Mouse (Mus musculus) megakaryocyte, adult 5-6 weeks (primary cell): ENCODE data around the gene Frat2. TPM values are rescaled to one million over a fixed set of nuclear protein-coding genes. Genes with fewer than 3 reads are reported as not detected.
A peak's percentile ranks its signal among the peaks of the same experiment; 100 is the strongest.

Source experiments
- ATAC-seq: 2 replicates; pipeline ENCODE4 v1.8.0; 2016; ENCODE audit warnings: mild to moderate bottlenecking, inconsistent platforms; ENCODE audit not compliant: poor library complexity, severe bottlenecking
- total RNA-seq, 2 experiments: library from RNA; stranded (forward) in 1 of 2; stranded (reverse) in 1 of 2; fragments of 153-499, 151-499 nt in 1 of 2; fragments of 221-1000, 200-1000 nt in 1 of 2; gene quantifications; 2 replicates each; pipeline versions ENCODE4 v1.2.3 to v1.2.4; 2015 to 2017

Gene Frat2
- total RNA-seq, 2 experiments from 2014 or later, result 9.2 to 9.5 TPM

GRCm38 (mm10) chr19:41846366-41847090 is 1.4 kb downstream of the Frat2 start:
- ATAC-seq, result no peak

GRCm38 (mm10) chr19:41844345-41844744 is 3.6 kb downstream of the Frat2 start:
- ATAC-seq, result no peak

GRCm38 (mm10) chr19:41842706-41843105 is 5.2 kb downstream of the Frat2 start:
- ATAC-seq, result peak; percentile 88

- no peak for ATAC-seq
Observed at GRCm38 (mm10) chr19:41842196-41842595, 5.7 kb downstream of the Frat2 start.

DNA sequence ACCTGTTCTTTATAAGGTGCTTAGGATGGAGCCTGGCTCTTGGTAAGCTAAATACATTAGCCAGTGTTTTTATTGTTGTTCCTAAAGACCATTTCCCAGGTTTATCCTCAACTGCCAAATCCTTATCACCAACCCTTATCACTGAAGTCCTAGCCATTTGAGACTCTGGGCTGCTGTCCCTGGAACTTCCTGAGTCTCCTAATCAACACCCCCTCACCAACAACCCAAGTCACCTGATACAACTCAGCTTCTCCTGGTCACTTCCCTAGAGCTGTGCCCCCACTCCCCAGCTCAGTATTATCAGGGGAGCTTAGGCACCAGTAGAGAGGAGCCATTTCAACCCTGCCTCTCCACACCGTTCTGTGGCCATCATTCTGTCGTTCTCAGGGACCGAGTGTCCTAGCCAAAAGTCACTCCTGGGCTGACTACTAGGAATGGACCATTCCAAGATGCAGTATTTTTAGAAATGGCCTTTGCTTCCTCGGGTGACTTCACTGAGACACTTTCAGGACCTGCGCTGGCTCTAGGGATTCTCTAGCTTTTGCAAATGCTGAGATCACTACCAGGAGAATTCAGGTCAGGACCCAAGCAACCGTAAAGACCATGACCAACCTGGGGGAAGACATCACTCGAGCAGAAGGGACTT is 6.7 kb downstream of the Frat2 start:
- no peak for ATAC-seq

GRCm38 (mm10) chr19:41839685-41840084 is 8.2 kb downstream of the Frat2 start:
- no peak for ATAC-seq

GRCm38 (mm10) chr19:41838808-41839207 is 9.1 kb downstream of the Frat2 start:
- ATAC-seq, result no peak

GRCm38 (mm10) chr19:41837917-41838261 is 10.0 kb downstream of the Frat2 start:
- ATAC-seq, result no peak

- ATAC-seq, result no peak
Observed at GRCm38 (mm10) chr19:41837194-41837916, 10.6 kb downstream of the Frat2 start.

GRCm38 (mm10) chr19:41836719-41837118 is 11.2 kb downstream of the Frat2 start:
- no peak for ATAC-seq

GRCm38 (mm10) chr19:41835816-41836215 is 12.1 kb downstream of the Frat2 start:
- peak; percentile 59; the same call in 1 of the 2 replicates for ATAC-seq

GRCm38 (mm10) chr19:41835407-41835806 is 12.5 kb downstream of the Frat2 start:
- ATAC-seq, result no peak

DNA sequence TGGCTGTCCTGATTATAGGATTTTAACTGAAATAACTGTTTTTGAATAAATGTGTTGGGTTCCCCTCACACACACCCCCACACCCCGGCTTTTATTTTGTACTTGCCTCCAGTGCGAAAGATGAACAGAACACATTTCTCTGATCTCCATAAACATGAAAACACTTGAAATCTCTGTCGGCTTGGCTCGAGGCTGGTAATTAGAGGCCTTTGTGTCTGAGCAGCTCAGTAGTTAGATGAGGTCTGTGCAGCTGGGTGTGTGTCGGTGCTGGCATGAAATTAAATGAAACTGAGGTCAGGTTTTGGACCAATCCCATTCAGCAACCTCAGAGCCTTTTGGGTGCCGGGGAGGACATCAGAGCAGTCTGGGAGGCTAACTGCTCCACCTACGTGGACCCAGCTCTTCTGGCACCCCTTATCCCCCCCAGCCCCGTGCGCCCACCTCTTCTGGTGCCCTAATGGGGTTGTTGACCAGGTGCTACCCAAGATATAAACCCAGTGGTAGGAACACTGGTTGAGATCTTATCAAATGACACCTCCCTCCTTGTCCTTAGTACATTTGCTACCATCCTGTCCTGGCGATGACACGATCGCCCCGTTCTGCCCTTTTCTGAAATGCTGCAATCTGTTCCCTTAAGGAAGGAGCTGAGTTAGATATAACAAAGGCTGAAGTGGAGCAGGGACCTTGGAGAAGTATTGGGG is 15.3 kb downstream of the Frat2 start:
- no peak for ATAC-seq

DNA sequence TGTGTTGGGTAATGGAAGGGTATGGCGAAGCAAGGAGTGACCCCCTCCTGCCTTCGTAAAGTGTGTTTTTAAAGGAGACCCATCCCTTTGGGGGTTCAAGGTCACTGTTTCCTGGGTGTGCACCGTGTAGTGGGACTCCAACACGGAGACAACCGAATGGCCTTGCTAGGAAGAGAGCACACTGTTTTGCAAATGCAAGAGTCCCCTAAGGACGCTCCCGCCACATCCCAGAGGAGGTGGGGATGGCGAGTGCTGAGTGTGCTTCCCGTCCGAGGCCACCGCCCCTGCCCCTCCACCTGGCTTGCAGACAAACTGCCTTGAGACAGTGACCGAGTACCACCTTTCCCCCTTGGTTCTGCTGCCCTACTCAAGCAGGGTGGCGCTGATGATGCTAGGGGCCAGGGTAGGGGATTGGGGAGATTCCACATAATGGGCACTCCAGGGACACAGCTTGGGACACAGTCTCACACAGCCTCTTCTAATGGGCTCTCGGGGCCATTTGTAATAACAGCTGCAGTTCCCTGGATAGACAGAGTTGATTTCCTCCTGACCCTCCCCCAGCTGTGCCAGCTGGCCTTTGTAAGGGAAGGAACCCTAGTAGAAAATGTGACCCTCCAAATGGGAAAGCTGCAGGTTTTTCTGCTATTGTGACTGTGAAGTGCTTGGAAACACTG is 16.1 kb downstream of the Frat2 start:
- no peak for ATAC-seq

- no peak for ATAC-seq
Observed at GRCm38 (mm10) chr19:41831101-41831570, 16.8 kb downstream of the Frat2 start.

GRCm38 (mm10) chr19:41830106-41831031 is 17.6 kb downstream of the Frat2 start:
- ATAC-seq, result peak; percentile 81

GRCm38 (mm10) chr19:41829381-41830105 is 18.4 kb downstream of the Frat2 start, which contains the start of gene Frat1:
Gene Frat1, plus strand, starts transcription at chr19:41829970.
- peak; percentile 87 for ATAC-seq

- ATAC-seq, result no peak
Observed at GRCm38 (mm10) chr19:41828941-41829340, 19.0 kb downstream of the Frat2 start.

DNA sequence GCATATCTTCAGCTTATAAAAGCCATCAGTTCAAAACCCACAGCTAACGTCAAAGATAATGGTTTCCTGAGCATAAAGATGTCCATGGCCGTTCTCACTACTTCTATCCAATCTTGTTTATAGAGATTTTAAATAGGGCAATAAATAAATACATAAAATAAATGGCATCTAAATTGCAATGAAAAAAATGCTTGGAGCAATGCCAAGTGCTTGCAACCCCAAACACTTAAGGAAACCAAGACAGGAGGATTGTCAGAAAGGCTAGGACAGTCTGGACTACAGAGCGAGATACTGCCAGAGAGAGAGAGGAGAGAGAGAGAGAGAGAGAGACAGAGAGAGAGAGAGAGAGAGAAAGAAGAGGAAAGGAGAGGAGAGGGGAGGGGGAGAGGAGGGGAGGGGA is 21.4 kb downstream of the Frat2 start:
- no peak for ATAC-seq
